Mouse (Mus musculus) MEL (cell line): ENCODE measurements around the gene Tle4.

Experiments used
- CTCF ChIP-seq, 3 experiments: IDR thresholded peaks in 2 of 3; conservative IDR thresholded peaks in 1 of 3; 2 replicates each; pipeline ENCODE4 v1.5.1; 2011 to 2012; ENCODE audit warnings: low read length in 3 of 3, low read depth in 2 of 3, mild to moderate bottlenecking in 2 of 3, improper control_type of control experiment in 1 of 3, inconsistent platforms in 1 of 3, mixed read lengths in 1 of 3, moderate library complexity in 1 of 3; ENCODE audit not compliant: control insufficient read depth in 1 of 3, insufficient read depth in 1 of 3, poor library complexity in 1 of 3, severe bottlenecking in 1 of 3
- E2F4 ChIP-seq: IDR thresholded peaks from 2 replicates; pipeline ENCODE4 v1.6.1; 2011; ENCODE audit warnings: low read depth, low read length, improper control_type of control experiment, borderline replicate concordance
- ELF1 ChIP-seq: IDR thresholded peaks from 2 replicates; pipeline ENCODE4 v1.6.1; 2014; ENCODE audit warnings: low read depth, mild to moderate bottlenecking, inconsistent platforms, low read length, improper control_type of control experiment, moderate library complexity
- EP300 ChIP-seq, 2 experiments: IDR thresholded peaks; 2 replicates each; pipeline ENCODE4 v1.6.1; 2011; ENCODE audit warnings: improper control_type of control experiment in 2 of 2, low read length in 2 of 2, low read depth in 1 of 2, mild to moderate bottlenecking in 1 of 2
- GABPA ChIP-seq: IDR thresholded peaks from 2 replicates; pipeline ENCODE4 v1.6.1; 2012; ENCODE audit warnings: low read depth, mild to moderate bottlenecking, inconsistent platforms, low read length, improper control_type of control experiment, moderate library complexity
- HCFC1 ChIP-seq: IDR thresholded peaks from 2 replicates; pipeline ENCODE4 v1.6.1; 2012; ENCODE audit warnings: low read depth, mild to moderate bottlenecking, inconsistent platforms, low read length, improper control_type of control experiment, moderate library complexity
- MAFK ChIP-seq: IDR thresholded peaks from 2 replicates; pipeline ENCODE4 v1.6.1; 2011; ENCODE audit warnings: low read depth, mild to moderate bottlenecking, low read length, improper control_type of control experiment, borderline replicate concordance
- NELFE ChIP-seq: IDR thresholded peaks from 2 replicates; pipeline ENCODE4 v1.6.1; 2011; ENCODE audit warnings: low read depth, low read length, improper control_type of control experiment
- POLR2AphosphoS2 ChIP-seq: IDR thresholded peaks from 2 replicates; pipeline ENCODE4 v1.6.1; 2011; ENCODE audit warnings: low read length, improper control_type of control experiment
- TAL1 ChIP-seq: IDR thresholded peaks from 2 replicates; pipeline ENCODE4 v1.6.1; 2012; ENCODE audit warnings: mild to moderate bottlenecking, inconsistent platforms, low read length, moderate library complexity, mixed read lengths
- UBTF ChIP-seq: IDR thresholded peaks from 2 replicates; pipeline ENCODE4 v1.6.1; 2012; ENCODE audit warnings: low read depth, mild to moderate bottlenecking, inconsistent platforms, low read length, improper control_type of control experiment, moderate library complexity, borderline replicate concordance; ENCODE audit not compliant: insufficient read depth
- ZKSCAN1 ChIP-seq: IDR thresholded peaks from 2 replicates; pipeline ENCODE4 v1.6.1; 2012; ENCODE audit warnings: low read depth, mild to moderate bottlenecking, inconsistent platforms, low read length, improper control_type of control experiment, moderate library complexity

GRCm38 (mm10) chr19:14505885-14506548 lies 91.8 kb downstream of the Tle4 start:
- TF ChIP-seq CTCF (IDR thresholded peaks at IDR 0.05 in 2 of 3, conservative IDR thresholded peaks at IDR 0.05 in 1 of 3; ENCODE audit: control insufficient read depth in 1 of 3, insufficient read depth in 1 of 3, low read depth in 2 of 3, low read length in 3 of 3, poor library complexity in 1 of 3, severe bottlenecking in 1 of 3) = no peak
- TF ChIP-seq HCFC1 = no peak
- TF ChIP-seq TAL1 = no peak
- no peak for TF ChIP-seq ZKSCAN1
- no peak for TF ChIP-seq E2F4
- no peak for TF ChIP-seq NELFE
- TF ChIP-seq MAFK = no peak
- TF ChIP-seq GABPA = no peak
- no peak for TF ChIP-seq ELF1
- TF ChIP-seq UBTF = no peak
- TF ChIP-seq EP300 (IDR thresholded peaks at IDR 0.05; ENCODE audit: low read depth in 1 of 2, low read length in 2 of 2) = no peak
- TF ChIP-seq POLR2AphosphoS2 = no peak
